Mouse (Mus musculus): ENCODE data around the gene Hspa1b. TPM values are rescaled to one million over a fixed set of nuclear protein-coding genes. Genes with fewer than 3 reads are reported as not detected.

Gene Hspa1b
- total RNA-seq, 2 experiments from 2014 or later, result 28.5 to 62.5 TPM

Other genes with a start within 250 kb of the Hspa1b start
Only the 30 nearest of the 42 such genes appear.
- gene Cyp21a1, start 154.7 kb downstream of the Hspa1b start, total RNA-seq (2014; fragmentation: Nextera tagmentation), result not detected in 2 replicates
- gene Cyp21a1, start 154.7 kb downstream of the Hspa1b start, total RNA-seq (2017), result not detected in 2 replicates
- 26.8 and 48.2 TPM in 2 replicates for gene Stk19, start 122.3 kb downstream of the Hspa1b start, total RNA-seq (2014; fragmentation: Nextera tagmentation)
- 14.8 and 30.6 TPM in 2 replicates for gene Stk19, start 122.3 kb downstream of the Hspa1b start, total RNA-seq (2017)
- 60.8 and 63.4 TPM in 2 replicates for gene Dxo, start 122.2 kb downstream of the Hspa1b start, total RNA-seq (2014; fragmentation: Nextera tagmentation)
- gene Dxo, start 122.2 kb downstream of the Hspa1b start, total RNA-seq (2017), result 24.4 and 28.1 TPM in 2 replicates
- gene Skiv2l, start 109.0 kb downstream of the Hspa1b start, total RNA-seq (2014; fragmentation: Nextera tagmentation), result 57.6 and 64.6 TPM in 2 replicates
- gene Skiv2l, start 109.0 kb downstream of the Hspa1b start, total RNA-seq (2017), result 21.0 and 24.2 TPM in 2 replicates
- gene Nelfe, start 108.8 kb downstream of the Hspa1b start, total RNA-seq (2014; fragmentation: Nextera tagmentation), result 59.5 and 64.1 TPM in 2 replicates
- gene Nelfe, start 108.8 kb downstream of the Hspa1b start, total RNA-seq (2017), result 21.0 and 29.6 TPM in 2 replicates
- not detected in 2 replicates for gene Cfb, start 96.7 kb downstream of the Hspa1b start, total RNA-seq (2014; fragmentation: Nextera tagmentation)
- gene Cfb, start 96.7 kb downstream of the Hspa1b start, total RNA-seq (2017), result not detected in 2 replicates
- gene Zbtb12, start 79.8 kb downstream of the Hspa1b start, total RNA-seq (2014; fragmentation: Nextera tagmentation), result 8.0 and 9.4 TPM in 2 replicates
- gene Zbtb12, start 79.8 kb downstream of the Hspa1b start, total RNA-seq (2017), result 4.7 and 10.1 TPM in 2 replicates
- gene Gm20547, start 77.2 kb downstream of the Hspa1b start, total RNA-seq (2014; fragmentation: Nextera tagmentation), result not detected in 2 replicates
- not detected in 2 replicates for gene Gm20547, start 77.2 kb downstream of the Hspa1b start, total RNA-seq (2017)
- gene C2, start 61.0 kb downstream of the Hspa1b start, total RNA-seq (2014; fragmentation: Nextera tagmentation), result 8.6 TPM in 1 of 2 replicates, not detected in the other
- gene C2, start 61.0 kb downstream of the Hspa1b start, total RNA-seq (2017), result 5.7 and 7.4 TPM in 2 replicates
- 86.2 and 86.5 TPM in 2 replicates for gene Ehmt2, start 60.8 kb downstream of the Hspa1b start, total RNA-seq (2014; fragmentation: Nextera tagmentation)
- 72.7 and 83.8 TPM in 2 replicates for gene Ehmt2, start 60.8 kb downstream of the Hspa1b start, total RNA-seq (2017)
- gene Slc44a4, start 44.8 kb downstream of the Hspa1b start, total RNA-seq (2014; fragmentation: Nextera tagmentation), result not detected in 2 replicates
- gene Slc44a4, start 44.8 kb downstream of the Hspa1b start, total RNA-seq (2017), result not detected in 2 replicates
- 5.2 and 7.0 TPM in 2 replicates for gene Neu1, start 28.0 kb downstream of the Hspa1b start, total RNA-seq (2014; fragmentation: Nextera tagmentation)
- gene Neu1, start 28.0 kb downstream of the Hspa1b start, total RNA-seq (2017), result 3.7 and 5.4 TPM in 2 replicates
- not detected in 2 replicates for gene Gm20481, start 10.7 kb upstream of the Hspa1b start, total RNA-seq (2014; fragmentation: Nextera tagmentation)
- not detected in 2 replicates for gene Gm20481, start 10.7 kb upstream of the Hspa1b start, total RNA-seq (2017)
- gene Hspa1a, start 12.9 kb upstream of the Hspa1b start, total RNA-seq (2014; fragmentation: Nextera tagmentation), result 6.5 and 10.1 TPM in 2 replicates
- gene Hspa1a, start 12.9 kb upstream of the Hspa1b start, total RNA-seq (2017), result 30.2 and 43.3 TPM in 2 replicates
- not detected in 2 replicates for gene Hspa1l, start 13.5 kb upstream of the Hspa1b start, total RNA-seq (2014; fragmentation: Nextera tagmentation)
- gene Hspa1l, start 13.5 kb upstream of the Hspa1b start, total RNA-seq (2017), result not detected in 2 replicates
- 269 and 281 TPM in 2 replicates for gene Lsm2, start 22.6 kb upstream of the Hspa1b start, total RNA-seq (2014; fragmentation: Nextera tagmentation)
- 34.8 and 79.7 TPM in 2 replicates for gene Lsm2, start 22.6 kb upstream of the Hspa1b start, total RNA-seq (2017)
- 137 and 213 TPM in 2 replicates for gene Vars, start 41.7 kb upstream of the Hspa1b start, total RNA-seq (2014; fragmentation: Nextera tagmentation)
- 226 and 342 TPM in 2 replicates for gene Vars, start 41.7 kb upstream of the Hspa1b start, total RNA-seq (2017)
- gene Vwa7, start 57.3 kb upstream of the Hspa1b start, total RNA-seq (2014; fragmentation: Nextera tagmentation), result 0.31 and 0.54 TPM in 2 replicates
- 0.15 and 0.19 TPM in 2 replicates for gene Vwa7, start 57.3 kb upstream of the Hspa1b start, total RNA-seq (2017)
- gene Sapcd1, start 68.8 kb upstream of the Hspa1b start, total RNA-seq (2014; fragmentation: Nextera tagmentation), result 9.4 and 14.7 TPM in 2 replicates
- gene Sapcd1, start 68.8 kb upstream of the Hspa1b start, total RNA-seq (2017), result 4.2 TPM in 1 of 2 replicates, not detected in the other
- gene Msh5, start 87.5 kb upstream of the Hspa1b start, total RNA-seq (2014; fragmentation: Nextera tagmentation), result 10.0 and 10.6 TPM in 2 replicates
- gene Msh5, start 87.5 kb upstream of the Hspa1b start, total RNA-seq (2017), result 2.4 and 3.1 TPM in 2 replicates
- gene Clic1, start 90.7 kb upstream of the Hspa1b start, total RNA-seq (2014; fragmentation: Nextera tagmentation), result 126 and 137 TPM in 2 replicates
- gene Clic1, start 90.7 kb upstream of the Hspa1b start, total RNA-seq (2017), result 137 and 183 TPM in 2 replicates
- gene Ddah2, start 99.8 kb upstream of the Hspa1b start, total RNA-seq (2014; fragmentation: Nextera tagmentation), result 2.7 and 7.6 TPM in 2 replicates
- gene Ddah2, start 99.8 kb upstream of the Hspa1b start, total RNA-seq (2017), result 4.6 and 21.4 TPM in 2 replicates
- gene Ly6g6c, start 106.2 kb upstream of the Hspa1b start, total RNA-seq (2014; fragmentation: Nextera tagmentation), result not detected in 2 replicates
- not detected in 2 replicates for gene Ly6g6c, start 106.2 kb upstream of the Hspa1b start, total RNA-seq (2017)
- gene Mpig6b, start 106.9 kb upstream of the Hspa1b start, total RNA-seq (2014; fragmentation: Nextera tagmentation), result 0.32 TPM in 1 of 2 replicates, not detected in the other
- not detected in 2 replicates for gene Mpig6b, start 106.9 kb upstream of the Hspa1b start, total RNA-seq (2017)
- not detected in 2 replicates for gene Ly6g6e, start 117.7 kb upstream of the Hspa1b start, total RNA-seq (2014; fragmentation: Nextera tagmentation)
- not detected in 2 replicates for gene Ly6g6e, start 117.7 kb upstream of the Hspa1b start, total RNA-seq (2017)
- gene Ly6g6d, start 118.8 kb upstream of the Hspa1b start, total RNA-seq (2014; fragmentation: Nextera tagmentation), result not detected in 2 replicates
- not detected in 2 replicates for gene Ly6g6d, start 118.8 kb upstream of the Hspa1b start, total RNA-seq (2017)
- gene Ly6g6f, start 126.4 kb upstream of the Hspa1b start, total RNA-seq (2014; fragmentation: Nextera tagmentation), result not detected in 2 replicates
- not detected in 2 replicates for gene Ly6g6f, start 126.4 kb upstream of the Hspa1b start, total RNA-seq (2017)
- gene Abhd16a, start 130.0 kb upstream of the Hspa1b start, total RNA-seq (2014; fragmentation: Nextera tagmentation), result 62.9 and 76.7 TPM in 2 replicates
- gene Abhd16a, start 130.0 kb upstream of the Hspa1b start, total RNA-seq (2017), result 38.5 and 46.7 TPM in 2 replicates
- not detected in 2 replicates for gene Ly6g5c, start 149.0 kb upstream of the Hspa1b start, total RNA-seq (2014; fragmentation: Nextera tagmentation)
- gene Ly6g5c, start 149.0 kb upstream of the Hspa1b start, total RNA-seq (2017), result not detected in 2 replicates
- 0.42 and 1.1 TPM in 2 replicates for gene Ly6g5b, start 156.2 kb upstream of the Hspa1b start, total RNA-seq (2014; fragmentation: Nextera tagmentation)
- gene Ly6g5b, start 156.2 kb upstream of the Hspa1b start, total RNA-seq (2017), result 0.99 TPM in 1 of 2 replicates, not detected in the other

Measured in megakaryocyte-erythroid progenitor cell, adult 5-6 weeks (primary cell).